Mouse (Mus musculus) urinary bladder, postnatal 36 days (tissue): ENCODE data around the gene Zbtb5.
A peak's percentile ranks its signal among the peaks of the same experiment; 100 is the strongest.
"Not testable (repeated sequence)": the region's sequence is repeated elsewhere in the genome, so short reads cannot be mapped to it uniquely, and the experiment has no call there.

ENCODE experiments used
- DNase-seq, 2 experiments: peaks; one replicate each; pipeline ENCODE4 v3.0.0; 2022; ENCODE audit warnings: low spot score in 2 of 2, mixed read lengths in 1 of 2

Zbtb5 gene

DNA sequence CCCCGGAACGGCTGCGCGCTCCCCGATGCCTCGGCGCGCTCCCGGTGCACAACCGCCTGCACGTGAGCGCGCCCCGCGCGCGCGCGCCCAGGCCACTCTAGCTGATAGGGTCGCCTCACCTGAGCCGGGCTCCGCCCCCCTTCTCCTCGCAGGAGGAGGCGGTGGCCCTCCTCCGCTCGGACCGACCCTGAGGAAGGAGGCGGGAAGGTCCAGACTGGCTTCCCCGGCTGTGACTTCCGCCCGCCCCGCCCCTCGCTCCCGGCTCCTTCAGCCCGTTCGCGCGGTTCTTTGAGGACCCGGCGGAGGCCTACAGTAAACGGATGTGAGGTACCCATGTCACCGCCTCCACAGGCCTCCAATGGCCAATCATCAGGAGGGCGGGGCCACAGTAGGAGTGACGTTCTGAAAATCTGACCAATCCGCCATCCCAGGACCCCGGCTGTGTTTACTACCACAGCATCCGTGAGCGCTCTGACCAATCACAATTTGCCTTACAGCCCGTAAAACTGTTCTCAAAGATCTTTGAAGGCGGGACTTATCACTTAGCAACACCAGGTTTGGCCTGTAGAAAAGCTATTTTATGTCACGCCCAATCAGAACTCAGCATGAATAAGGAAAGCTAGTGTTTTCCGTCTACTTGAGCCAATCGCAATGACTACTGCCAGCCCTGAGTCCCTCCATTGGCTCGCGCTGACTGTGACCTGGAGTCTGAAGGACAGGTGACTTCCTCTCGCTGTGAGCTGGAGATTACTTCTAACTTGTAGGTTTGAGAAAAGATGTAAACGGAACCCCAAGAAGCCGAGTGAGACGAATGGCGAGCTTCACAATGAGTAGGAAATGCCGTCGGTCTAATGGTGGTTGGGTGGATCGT, at the start of gene Zbtb5:
Zbtb5 (minus strand) TSS at position 308 of the 871 bp plus-strand sequence.
- peak; percentile 99 to 100 for DNase-seq

DNA sequence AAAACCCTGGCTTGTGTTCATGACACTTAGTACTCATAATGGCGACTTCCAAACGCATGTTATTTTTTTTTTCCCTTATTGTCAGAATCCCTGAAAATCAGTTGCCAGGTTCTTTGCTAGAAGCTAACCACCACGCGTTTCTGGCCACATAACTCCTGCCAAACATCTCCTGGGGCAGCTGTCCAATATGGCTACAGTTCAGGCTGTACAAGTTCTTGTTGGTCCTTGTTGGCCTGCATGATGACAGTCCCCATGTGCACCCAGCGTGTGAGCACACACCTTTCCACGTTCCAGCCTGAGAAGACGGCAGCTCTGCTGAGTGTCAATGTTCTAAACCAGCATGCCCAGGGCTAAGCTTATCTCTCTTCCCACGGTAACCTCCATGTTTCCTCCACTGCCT, 43.2 kb upstream of the Zbtb5 start:
- DNase-seq: peak in 1 of 2 experiments; percentile 19

DNA sequence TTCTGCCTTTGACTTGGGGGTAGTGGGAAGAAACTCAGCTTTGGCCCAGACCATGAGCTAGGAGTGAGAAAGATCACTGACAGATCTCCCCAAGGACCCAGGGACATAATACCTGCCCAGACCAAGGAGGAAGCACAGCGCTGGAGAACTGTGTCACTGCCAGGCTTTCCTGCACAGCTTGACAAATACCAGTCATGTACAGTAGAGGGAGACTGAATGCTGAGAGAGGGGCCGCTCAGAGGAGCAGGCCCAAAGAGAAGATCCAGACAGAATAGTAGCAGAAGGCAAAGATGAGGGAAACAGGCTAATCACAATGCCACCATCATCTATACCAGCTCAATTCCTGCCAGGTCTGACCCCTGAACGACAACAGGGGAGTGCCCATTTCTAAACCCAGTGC, 42.6 kb upstream of the Zbtb5 start:
- no peak for DNase-seq

DNA sequence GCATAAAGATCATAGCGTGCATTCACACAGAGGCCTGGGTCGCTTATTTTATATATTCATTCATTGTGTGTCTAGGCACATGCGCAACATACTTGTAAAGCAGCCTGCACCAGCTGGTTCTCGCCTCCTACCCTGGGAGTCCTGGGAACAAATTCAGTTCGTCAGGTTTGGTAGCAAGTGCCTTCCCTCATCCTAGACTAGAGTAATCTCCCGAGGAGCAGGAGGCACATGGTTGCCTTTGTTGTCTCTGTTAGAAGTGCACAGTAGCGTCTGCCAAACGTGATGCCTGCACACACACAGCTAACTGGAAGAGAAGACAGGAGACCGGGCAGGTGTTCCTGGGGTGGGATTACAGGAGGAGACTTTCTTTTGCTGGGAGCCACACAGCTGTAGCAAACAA, 35.7 kb upstream of the Zbtb5 start:
- DNase-seq: no peak

DNA sequence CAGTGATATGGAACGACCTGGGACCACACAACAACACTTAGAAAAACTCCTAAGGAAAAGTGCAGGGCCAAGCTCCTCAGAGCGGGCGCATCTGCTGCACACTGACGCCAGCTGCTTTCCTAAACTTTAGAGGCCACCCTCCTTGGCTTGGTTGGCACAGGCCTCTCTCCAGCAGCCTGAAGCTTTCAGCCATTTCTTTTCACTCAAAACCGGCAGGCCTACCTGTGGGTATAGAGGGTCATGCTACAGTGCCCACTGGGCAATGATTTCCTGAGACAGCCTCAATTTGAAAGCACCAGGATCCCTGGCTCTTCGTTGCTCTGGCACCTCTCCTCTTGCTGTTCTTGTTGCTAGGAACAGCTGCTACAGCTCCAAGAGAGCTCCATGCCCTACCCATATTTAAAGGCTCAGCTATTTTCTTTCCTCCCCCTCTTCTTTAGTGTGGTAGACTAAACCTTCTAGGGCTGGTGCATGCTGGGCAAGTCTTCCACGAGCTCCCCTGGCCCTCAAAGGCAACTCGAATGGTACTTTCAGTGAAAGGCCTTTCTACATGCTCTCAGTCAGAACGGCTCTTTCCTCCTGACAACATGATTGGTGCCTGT, 35.2 kb upstream of the Zbtb5 start:
- DNase-seq: no peak

DNA sequence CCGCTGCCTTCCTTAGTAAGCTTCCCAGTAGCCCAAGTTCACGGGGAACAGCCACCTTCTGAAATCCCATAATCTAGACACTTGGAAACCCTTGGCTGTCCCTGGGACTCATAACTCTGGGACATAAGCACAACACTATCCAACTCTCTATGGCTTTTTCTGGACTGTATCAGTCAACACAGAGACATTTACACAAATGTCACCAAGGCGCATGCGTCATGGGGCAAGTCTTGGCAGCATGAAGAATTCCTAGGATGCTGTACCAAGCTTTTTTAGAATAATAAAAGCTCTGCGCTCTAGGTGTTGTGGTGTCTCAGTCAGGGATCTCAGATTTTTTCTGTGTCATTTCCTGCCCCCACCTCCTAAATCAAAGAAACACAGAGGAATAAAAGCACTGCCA, 34.5 kb upstream of the Zbtb5 start:
- DNase-seq: no peak

DNA sequence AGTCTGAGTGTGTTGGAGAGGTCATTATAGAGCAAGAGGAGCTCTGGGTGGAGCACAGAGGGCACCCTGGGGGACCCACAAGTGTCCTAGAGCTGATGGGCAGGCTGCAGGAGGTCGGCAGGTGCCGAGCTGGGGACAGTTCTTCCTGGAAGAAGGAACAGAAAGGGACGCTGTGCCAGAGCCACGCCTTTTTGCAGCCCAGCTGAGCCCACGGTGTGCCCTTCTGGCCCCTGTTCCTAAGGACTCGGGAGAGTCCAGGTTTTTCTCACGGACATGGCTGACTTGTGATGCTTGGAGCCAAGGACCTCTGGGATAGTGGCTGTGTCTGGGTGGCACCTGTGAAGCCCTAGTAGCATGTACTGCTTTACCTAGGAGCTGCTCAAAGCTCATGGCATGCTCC, 28.6 kb upstream of the Zbtb5 start:
- DNase-seq: no peak

DNA sequence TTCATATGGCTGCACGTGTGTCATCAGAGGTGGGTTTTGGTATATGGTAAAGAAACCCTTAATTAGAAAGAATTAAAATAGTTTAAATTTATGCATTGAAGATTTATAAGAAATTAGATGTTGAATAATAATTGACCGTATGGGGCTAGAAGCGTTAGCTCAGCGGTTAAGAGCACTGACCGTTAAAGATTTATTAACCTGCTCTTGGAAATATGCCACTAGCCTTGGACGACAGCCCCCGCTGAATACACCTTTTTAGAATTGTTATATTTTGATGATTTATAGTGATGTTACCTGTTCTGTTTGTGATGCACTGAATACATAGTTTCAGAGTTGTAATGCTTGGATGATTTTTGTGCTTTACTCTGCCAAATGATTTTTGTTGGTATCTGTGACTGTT, 27.3 kb upstream of the Zbtb5 start:
- DNase-seq: not testable (repeated sequence)

DNA sequence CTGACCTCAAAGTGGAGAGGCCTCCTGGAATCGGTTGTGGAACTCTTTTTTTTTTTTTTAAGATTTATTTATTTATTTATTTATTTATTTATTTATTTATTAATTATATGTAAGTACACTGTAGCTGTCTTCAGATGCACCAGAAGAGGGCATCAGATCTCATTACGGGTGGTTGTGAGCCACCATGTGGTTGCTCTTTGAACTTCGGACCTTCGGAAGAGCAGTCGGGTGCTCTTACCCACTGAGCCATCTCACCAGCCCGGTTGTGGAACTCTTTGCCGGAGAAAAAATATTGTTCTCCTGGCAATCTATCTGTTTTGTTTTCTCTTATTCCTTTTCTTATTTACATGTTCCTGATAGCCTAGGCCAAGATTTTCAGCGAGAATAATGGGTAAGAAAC, 26.7 kb upstream of the Zbtb5 start:
- not testable (repeated sequence) for DNase-seq

DNA sequence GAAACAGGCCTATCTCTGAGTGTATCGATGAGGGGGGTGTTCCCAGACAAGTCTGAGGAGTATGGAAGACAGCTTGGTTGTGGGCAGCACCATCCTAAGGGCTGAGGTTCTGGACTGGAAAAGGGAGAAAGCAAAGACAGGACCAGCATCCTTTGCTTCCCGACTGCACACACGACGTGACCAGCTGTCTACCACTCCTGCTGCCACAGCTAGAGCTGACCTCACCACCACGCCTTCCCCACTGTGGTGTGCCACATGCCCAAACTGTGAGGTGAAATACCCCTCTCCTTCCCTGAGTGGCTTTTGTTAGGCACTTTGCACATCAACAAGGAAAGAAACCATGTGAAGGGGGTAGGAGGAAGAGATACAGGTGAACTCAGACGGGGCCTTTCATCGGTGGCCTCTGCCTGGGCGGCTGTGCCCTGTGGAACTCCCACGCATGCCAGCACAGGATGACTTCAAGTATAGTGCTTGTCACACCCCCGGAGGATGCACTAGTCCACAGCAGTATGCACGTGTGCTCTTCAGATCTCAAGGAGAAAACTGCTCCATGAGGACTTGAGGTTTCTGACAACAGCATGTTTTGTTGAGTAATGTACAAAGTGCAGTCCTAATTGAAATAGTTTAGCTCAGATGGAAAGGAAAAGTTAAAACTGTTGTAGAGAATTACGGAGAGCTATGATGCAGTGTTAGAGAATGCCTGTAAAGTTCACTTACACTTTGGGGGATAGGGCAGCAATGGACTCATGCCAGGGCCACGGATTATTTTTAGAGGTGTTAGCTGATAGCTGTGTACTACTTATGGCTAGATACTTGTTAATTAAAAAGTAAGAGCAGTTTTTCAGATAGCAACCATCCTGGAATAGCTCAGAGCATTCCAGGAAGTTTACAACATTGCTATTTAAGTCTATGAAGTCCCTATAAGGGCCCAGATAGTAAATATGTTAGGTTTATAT, 25.5 kb upstream of the Zbtb5 start:
- DNase-seq: no peak

DNA sequence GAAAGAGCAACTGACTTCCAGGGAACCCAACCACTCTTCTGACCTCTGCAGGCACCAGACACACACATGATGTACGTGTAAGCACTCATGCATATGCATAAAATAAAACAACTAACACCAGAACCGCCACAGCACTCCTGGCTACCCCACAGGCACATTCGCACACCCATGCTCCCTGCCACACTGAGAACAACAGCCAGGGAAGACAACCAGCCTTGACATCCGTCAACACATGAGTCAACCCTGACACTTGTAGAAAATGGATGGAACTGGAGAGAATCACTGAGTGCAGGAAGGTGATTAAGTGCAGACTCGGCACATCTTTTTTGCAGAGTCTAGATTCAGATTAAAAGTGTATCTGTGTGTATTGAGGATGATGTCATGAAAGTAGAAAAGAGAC, 24.4 kb upstream of the Zbtb5 start:
- no peak for DNase-seq

DNA sequence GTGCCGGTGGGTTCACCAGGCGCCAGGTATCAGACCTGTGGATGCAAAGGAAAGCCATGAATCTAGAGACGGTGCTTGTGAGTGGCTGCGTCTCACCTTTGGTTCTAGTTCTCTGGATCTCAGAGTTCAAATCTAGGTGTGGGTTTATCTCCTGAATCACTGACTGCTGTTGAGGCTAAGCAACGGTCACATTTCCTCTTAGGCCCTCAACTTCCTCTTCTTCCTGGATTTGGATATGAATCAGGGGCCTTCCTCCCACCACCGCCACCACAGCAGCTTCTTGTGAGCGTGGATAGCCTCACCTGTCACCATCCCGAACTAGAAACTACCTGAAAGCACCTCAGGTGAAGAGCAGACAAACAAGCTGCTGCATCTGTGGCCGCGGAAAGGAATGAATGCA, 23.8 kb upstream of the Zbtb5 start:
- DNase-seq: no peak

DNA sequence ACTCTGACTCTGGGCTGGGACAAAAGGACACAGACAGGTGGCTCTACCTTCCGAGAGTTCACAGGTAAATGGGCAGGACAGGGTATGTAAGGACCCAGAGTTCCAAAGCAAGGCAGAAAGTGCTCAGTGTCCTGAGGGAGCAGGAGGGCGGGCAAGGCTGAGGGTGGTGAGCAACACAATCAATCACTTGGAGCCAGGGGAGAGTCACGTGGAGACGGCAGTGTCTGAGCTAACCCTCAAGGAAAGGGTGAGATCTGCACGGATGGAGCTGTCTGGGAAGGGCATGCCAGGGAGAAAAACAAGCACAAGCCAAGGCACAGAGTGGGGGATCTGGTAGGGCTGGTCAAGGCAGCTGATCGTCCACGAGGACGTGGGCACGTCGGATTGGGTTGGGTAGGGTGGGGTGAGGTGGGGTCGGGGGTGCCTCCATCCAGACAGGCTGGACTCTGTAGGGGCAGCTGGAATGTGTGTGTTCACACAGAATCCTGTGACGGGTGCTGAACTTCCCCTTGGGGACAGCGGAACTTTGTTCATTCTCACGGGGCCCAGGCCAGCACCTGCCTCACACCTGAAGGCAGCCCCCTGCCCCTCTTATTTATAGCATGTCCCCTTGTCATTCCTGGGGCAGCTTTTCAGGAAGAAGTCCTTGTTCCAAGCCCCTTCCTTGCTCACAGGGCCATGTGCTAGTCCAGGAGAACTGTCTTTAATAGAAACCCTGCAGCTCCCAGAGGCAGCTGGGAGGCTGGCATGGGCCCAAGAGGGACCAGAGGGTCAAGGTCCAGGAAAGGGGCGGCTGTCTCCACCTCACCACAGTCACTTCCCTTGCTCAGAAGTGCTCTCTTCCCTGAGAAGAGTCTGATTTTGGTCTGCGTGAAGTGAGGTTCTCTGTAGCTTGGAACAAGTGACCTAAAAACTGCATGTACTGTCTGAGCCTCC, 22.7 kb upstream of the Zbtb5 start:
- no peak for DNase-seq

DNA sequence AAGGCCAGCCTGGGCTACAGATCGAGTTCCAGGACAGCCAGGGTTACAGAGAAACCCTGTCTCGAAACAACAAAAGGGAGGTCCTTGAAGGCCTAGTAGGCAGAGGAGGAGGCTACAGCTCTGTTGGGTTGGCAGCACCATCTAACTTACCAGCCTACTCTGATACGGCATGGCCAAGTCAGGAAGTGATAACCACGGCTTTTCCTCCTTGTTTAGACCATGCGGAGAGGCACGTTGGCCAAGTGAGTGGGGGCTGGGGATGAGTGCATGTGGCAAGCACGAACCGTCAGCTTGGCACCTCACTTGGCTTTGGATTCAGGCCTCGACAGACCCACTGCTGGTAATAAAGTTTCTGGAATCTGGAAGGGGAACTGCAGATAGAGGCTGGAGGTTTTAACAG, 20.4 kb upstream of the Zbtb5 start:
- DNase-seq: no peak

DNA sequence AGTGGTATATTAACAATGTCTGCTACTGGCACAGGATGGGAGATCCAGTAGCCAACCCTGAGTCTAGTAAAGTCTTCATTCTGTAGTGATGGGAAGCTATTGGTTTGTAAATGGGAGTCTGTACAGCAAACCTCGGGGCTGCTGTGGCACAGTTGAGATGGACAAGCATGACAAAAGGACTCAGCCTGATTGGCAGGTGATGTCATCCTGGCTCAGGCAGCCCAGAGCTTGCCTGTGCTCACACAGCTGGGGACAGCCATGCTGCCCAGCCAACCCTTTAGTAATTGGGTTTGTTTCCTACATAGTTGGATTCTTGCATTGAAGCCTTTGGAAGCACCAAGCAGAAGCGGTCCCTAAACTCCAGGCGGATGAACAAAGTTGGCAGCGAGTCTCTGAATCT, 14.2 kb upstream of the Zbtb5 start:
- DNase-seq: no peak

DNA sequence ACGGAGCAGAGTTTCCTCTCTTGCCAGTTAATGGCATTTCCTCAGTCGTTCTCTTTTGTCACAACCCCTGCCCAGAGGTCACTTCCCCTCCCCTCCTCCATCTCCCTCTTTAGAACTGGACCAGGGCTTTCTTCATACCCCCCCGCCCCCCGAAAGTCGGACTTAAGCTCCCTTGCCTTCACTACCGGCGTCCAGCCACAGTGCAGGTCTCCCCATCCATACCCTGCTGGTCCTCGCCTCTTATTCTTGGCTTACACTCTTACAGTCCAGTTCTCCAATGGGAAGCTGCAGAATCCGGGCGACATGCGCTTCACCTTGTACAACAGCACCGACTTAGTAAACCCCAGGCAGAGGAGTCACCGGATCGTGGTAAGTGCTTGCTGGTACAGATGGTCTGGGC, 6.8 kb upstream of the Zbtb5 start:
- DNase-seq: no peak

DNA sequence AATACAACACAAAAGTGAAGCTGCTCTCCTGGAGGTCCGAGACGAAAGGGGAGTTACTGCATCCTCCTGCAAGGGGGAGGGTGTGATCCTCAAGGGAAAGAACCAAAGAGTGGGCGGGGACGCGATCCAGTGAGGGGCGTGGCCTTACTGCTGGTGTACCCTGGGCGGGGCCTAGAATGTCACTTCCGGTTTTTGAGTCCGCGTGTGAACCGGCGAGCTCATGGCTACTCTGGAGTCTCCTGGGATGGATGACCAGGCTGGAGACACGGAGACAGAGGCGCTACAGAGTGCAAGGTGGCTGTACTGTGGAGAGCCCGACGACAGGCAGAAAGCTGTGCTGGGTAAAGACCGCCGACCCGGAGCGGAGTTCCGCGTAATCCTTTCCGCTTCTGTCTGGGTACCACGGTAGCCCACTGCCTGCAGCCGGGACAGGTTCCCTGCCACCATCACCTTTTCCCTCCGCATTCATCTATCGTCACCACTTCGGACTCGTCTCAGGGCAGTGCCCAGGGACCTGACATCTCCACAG, 6.3 kb upstream of the Zbtb5 start, which contains the start of gene Polr1e:
Polr1e (plus strand) TSS at position 132 of the 529 bp plus-strand sequence.
- peak; percentile 92 to 95 for DNase-seq

DNA sequence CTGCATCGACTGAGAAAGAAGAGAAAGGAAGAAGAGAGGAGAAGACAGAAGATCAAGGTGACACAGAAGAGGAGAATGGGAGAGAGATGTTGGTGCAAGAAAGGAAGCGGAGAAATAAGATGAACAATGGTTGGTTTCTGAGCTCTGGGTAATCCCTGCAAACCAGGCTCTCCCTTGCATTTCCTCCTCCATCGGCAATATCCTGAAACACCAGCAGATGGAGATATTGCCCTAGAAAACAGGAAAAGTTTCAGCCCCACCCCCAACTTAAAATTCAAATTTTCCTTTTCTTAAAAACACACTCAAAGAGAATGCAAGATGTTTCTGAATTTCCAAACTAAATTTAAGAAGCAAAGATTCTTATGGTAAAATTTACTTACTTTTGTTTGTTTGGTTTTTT, 3.4 kb upstream of the Zbtb5 start:
- peak; percentile 28 to 44 for DNase-seq

DNA sequence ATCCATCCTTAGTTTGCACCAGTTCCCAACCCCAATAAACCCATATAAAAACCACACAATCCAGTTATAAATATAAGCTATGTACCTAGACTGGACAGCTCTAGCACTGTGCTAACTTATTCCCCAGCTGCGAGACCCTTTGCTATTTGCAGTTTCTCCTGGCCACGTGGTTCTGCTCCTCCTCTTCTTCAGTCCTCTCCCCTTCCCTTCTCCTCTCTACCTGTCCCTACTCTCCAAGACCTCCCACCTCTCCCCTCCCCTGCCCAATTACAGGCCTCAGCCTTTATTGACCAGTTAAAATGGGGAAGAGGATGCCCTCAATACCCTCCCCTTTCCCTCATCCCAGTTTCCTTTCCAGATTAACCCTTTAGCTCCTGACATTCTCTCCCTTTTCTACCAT, 1.3 kb upstream of the Zbtb5 start:
- DNase-seq: no peak

DNA sequence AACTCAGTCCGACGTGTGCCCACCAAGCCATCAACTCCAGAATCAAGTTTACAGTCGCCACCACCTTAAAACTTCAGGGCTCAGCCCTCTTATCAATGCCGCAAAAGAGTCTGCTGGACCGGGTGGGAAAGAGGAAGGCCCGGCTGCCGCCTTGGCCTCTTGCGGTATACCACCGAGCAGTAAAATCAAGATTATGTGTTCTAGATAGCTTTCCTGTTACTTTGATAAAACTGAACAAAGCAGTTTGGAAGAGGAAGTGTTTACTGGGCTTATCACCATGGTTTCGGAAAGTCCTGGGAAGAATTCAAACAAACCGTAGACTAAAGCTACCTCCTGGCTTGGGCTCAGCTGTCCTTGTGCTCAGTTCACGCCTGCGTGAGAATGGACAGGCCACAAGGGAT, 819 bp upstream of the Zbtb5 start:
- no peak for DNase-seq

DNA sequence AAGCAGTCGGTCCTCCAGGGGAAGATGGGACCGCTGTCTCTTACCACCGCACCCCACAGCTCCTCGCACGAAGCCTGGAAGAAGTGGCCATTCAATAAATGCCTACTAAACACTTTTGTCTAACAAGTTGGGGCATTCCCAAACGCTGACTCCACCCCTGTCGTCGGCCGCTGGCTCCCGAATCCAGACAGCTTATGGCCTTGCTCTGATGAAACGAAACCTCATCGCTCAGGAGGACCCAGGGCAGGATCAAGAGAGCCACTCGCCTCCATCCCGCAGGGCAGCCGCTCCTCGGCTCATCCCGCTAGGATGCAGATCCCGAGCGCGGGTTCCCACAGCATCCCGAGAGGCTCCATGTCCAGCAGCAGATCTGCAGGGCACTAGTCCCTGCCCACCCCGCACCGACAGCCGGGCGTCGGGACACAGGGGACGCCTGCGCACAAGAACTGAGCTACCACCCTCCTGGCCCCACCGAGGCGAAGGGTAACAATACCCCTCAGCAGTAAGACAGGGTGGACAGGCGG, 569 bp downstream of the Zbtb5 start:
- DNase-seq: peak; percentile 77 to 81
